Mouse (Mus musculus) adrenal gland, postnatal 25 days (tissue): ENCODE measurements around the gene Zfhx3. TPM values are rescaled to one million over a fixed set of nuclear protein-coding genes. Genes with fewer than 3 reads are reported as not detected.
A peak's percentile ranks its signal among the peaks of the same experiment; 100 is the strongest.

Experiments used
- DNase-seq: peaks from one replicate; pipeline ENCODE4 v3.0.0; 2021; ENCODE audit warnings: mixed read lengths
- total RNA-seq: library from RNA; stranded (reverse); gene quantifications from 2 replicates; pipeline ENCODE4 v1.2.3, GENCODE M21; 2021

Zfhx3 gene
- total RNA-seq, 1 experiment from 2014 or later = 56.3 TPM

GRCm38 (mm10) chr8:108019651-108020050, 77.2 kb downstream of the Zfhx3 start:
- no peak for DNase-seq

GRCm38 (mm10) chr8:108022404-108022803, 80.0 kb downstream of the Zfhx3 start:
- DNase-seq = no peak

DNA sequence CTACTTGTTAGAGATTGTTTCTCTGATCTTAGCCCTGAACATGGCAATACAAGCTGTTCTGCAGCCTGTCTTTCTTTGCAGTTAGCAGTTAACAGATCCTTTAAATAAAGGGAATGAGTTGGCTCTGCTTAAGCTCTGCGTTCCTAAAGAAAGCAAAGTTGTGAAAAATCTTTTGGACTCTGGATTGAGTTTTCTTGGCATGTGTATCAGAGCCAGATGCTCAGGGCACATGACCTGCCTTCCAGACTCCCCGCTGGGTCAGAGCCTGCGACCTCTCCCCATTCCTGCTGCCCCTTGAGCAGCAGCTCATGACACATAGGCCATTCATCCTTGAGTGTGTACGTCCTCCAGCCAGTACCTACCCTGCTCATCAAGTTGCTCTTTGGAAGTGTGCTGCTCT, 81.9 kb downstream of the Zfhx3 start:
- no peak for DNase-seq

- no peak for DNase-seq
Observed at GRCm38 (mm10) chr8:108025249-108025648, 82.8 kb downstream of the Zfhx3 start.

- DNase-seq = no peak
Observed at GRCm38 (mm10) chr8:108026557-108027440, 84.4 kb downstream of the Zfhx3 start.

DNA sequence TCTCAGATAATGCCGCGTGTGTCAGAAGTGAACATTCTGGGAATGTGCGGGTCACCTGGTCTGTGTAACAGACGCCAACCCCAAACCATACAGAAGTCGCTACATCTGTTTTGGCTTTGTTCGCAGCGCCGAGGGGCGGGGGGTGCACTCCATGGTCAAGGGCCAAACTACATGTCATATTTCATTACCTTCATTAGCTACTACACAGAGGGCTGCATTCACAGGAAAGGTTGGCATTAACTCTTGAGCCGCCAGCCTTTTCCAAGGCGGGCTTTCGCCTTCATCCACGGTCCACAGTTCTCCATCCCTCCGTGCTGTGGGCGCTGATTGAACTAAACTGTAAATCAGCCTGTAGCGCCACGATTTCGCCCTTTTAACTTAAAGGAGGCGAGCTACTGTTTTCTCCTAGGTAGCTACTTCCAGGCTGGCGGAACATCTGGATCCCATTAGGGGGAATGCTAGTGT, 85.1 kb downstream of the Zfhx3 start:
- DNase-seq = no peak

- no peak for DNase-seq
Observed at GRCm38 (mm10) chr8:108028440-108028839, 86.0 kb downstream of the Zfhx3 start.

GRCm38 (mm10) chr8:108031159-108031558, 88.7 kb downstream of the Zfhx3 start:
- DNase-seq = no peak

DNA sequence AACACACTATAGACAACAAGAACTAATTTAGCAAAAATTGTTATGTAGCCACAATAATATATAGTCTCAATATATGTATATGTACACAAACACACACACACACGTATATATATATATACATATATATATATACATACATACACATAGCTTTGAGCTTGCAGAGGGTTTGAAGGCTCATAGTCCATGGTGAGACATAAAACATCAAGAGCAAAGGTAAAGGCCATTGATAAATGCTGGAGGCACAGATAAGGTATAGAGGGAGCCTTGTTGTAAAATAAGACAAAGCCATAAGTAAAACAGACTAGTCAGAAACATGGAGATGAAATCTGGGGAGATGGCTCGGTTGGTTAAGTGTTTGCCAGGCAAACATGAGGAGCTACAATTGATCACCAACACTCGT, 91.6 kb downstream of the Zfhx3 start:
- DNase-seq = no peak

DNA sequence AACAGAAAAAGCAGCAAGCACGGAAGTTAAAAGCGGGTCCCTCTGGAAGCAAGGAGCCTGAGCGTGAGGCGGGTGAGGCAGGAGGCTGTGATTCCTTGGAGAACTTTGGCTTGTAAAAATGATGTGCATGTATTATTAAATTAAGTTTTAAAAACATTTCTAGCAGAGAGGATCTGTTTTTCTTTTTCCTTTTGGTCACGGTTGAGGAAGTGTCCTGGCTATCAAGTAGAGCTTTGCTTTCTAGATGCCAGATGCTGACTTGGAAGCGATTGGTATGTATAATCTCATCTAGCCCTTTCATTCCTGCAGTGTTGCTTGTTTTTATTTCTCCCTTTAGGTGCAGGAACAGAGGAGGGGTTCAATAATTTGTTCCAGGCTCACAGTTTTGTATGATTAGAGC, 92.3 kb downstream of the Zfhx3 start:
- DNase-seq = no peak

- DNase-seq = no peak
Observed at GRCm38 (mm10) chr8:108043618-108044017, 101.2 kb downstream of the Zfhx3 start.

DNA sequence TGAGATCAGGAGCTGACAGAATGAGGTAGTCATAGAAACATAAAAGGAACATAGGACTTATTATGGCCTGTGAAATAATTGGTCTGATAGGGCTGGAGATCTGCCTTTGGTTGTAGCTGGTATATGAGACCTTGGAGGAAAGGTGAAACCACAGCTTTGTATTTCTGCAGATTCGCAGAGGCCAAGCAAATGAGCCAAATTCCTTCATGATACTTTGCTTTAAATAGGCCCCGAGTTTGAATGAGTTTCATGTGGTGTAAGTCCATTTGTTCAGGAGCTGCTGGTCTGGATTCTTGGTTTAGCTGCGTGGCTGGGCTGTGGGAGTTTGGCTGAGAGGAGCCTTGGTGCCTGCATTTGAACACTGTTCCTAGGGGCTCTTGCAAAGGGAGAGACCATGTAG, 101.7 kb downstream of the Zfhx3 start:
- DNase-seq = no peak

GRCm38 (mm10) chr8:108056241-108056640, 113.8 kb downstream of the Zfhx3 start:
- DNase-seq = no peak

- DNase-seq = no peak
Observed at GRCm38 (mm10) chr8:108061972-108062371, 119.5 kb downstream of the Zfhx3 start.

DNA sequence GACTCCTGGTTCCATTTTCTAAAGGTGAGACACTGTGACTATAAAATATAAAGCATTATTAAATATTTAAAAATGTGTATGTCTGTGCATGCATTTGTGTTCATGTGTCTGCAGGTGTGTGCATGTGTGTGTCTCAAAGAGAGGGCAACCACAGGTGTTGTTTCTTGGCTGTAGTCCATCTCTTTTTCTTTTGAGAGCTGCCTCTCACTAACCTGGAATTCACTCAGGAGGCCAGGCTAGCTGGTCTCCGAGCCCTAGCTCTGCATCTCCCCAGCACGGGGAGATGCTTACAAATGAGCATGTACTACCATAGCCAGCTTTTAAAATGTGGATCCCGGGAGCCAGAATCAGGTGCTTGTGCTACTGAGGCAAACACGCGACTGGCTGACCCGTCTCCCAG, 124.7 kb downstream of the Zfhx3 start:
- no peak for DNase-seq

DNA sequence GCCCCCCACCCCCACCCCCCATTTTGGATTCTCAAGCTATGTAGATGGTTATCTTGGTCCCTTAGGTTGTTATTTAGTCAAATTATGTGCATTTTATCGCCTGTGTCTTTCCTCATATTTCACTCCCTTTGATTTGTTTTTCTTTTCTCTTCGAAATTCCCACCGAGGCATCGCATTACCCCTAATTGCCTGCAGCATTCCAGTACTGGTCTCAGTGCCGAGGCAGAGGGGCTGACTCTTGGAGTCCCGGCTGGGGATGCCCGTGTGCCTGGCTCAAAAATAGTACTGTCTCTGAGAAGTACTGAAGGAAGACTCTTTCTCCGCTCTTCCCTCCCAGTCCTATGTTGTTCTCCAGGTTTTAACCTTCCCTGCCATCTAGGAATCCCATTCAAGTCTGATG, 125.8 kb downstream of the Zfhx3 start:
- no peak for DNase-seq

DNA sequence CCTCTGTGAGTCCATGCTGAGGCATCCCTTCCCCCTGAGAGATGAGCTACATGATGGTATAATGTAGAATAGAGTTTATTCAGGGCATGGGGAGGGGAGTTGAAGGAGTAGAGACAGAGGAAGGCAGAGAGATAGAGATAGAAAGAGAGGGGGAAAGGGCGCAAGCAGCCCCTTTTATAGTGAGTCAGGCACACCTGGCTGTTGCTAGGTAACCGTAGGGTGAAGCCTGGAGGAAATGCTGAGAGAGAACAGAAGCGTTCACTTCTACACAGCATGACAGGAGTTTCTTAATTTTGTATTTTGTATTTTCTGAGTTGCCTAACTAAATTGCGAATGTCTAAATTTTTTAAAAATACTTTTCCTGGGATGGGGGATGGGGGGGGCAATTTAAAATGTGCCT, 128.0 kb downstream of the Zfhx3 start:
- DNase-seq = no peak

GRCm38 (mm10) chr8:108072126-108072746, 129.8 kb downstream of the Zfhx3 start:
- no peak for DNase-seq

GRCm38 (mm10) chr8:108072853-108073252, 130.4 kb downstream of the Zfhx3 start:
- no peak for DNase-seq

GRCm38 (mm10) chr8:108075176-108075575, 132.7 kb downstream of the Zfhx3 start:
- DNase-seq = peak; percentile 4

GRCm38 (mm10) chr8:108078726-108079125, 136.3 kb downstream of the Zfhx3 start:
- no peak for DNase-seq

DNA sequence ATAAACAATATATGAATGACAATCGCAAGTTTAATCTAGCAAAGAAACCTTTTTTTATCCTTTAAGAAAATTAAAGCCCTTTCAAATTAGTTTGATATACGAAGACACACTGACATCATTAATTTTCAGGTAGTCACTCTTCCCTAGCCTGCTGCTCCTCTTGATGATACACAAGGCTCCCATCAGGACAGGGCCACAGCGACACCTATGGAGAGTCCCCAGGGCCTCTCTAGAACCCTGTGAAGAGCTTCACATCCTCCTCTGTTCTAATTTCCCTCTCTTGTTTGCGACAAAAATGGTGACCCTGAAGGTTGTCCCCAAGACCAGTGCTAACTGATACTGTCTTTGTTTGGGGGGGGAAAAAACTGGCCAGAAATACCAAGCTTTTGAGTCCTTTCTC, 144.5 kb downstream of the Zfhx3 start:
- peak; percentile 46 for DNase-seq

DNA sequence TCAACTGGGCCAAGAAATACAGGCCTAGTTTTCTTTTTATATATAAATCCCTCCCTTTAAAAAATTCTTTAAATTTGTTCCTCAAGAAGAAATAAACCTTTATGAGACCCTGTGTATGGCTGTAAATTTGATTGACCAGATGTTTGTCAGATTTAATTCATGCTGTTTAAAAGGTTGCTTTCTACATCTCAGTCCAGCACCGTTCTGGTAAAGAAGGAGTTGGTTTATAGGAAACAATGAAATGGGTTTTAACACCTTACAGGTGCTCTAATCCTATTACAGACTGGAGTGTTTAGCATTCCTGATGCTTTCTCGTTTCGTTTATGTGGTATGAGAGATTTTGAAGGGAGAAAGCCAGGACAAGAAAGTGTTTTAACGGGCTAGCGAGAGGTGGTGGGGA, 147.2 kb downstream of the Zfhx3 start:
- DNase-seq = no peak

GRCm38 (mm10) chr8:108098598-108098997, 156.2 kb downstream of the Zfhx3 start:
- no peak for DNase-seq
